Mouse (Mus musculus) layer of hippocampus, postnatal 14 days (tissue): ENCODE results near the gene Apoc4. TPM values are rescaled to one million over a fixed set of nuclear protein-coding genes. Genes with fewer than 3 reads are reported as not detected.
A peak's percentile ranks its signal among the peaks of the same experiment; 100 is the strongest.

ENCODE experiments used
- DNase-seq, 2 experiments: peaks; one replicate each; pipeline ENCODE4 v3.0.0; 2021 to 2022; ENCODE audit warnings: low spot score in 2 of 2, mixed read lengths in 1 of 2
- total RNA-seq, 2 experiments: library from RNA; stranded (reverse); gene quantifications; 2 replicates each; pipeline ENCODE4 v1.2.3; 2021

Gene Apoc4
- total RNA-seq, 2 experiments from 2014 or later: not detected

DNA sequence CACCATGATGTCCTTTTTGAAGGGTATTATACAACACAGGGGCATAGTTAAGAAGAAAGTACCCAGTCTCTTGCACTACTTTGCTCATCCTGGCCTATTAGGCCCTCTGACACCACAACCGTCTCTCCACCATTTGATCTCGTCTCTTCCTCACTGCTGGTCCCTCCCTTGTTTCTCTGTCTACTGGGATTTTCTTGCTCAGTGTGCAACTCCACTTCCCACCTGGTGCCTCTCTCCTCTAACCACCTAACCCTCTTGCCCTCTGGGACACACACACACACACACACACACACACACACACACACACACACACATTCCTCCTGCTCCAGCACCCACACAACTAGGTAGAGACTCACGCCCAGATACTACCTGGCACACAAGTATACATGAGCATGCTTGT is 2.4 kb downstream of the Apoc4 start:
- no peak for DNase-seq

DNA sequence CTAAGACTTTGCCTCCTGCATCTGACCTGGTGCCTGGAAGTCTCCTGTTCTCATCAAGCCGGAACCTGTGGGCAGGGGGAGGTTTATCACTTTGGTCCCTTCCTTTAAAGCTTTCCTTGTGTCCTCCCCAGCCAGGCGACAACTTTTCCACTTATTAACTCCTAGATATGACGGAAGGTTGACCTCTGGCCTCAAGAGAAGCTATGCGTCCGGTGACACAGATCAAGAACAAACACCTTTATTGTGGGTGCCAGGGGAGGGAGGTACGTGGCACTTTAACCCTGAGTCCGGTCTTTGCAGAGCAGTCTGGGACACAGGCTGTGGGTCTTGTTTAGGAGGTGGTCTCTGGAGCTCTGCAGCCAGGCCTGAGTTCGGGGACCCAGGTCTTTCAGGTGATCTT is 3.4 kb downstream of the Apoc4 start, which contains the start of gene Apoc2:
Apoc2 (minus strand) TSS at position 70 of the 400 bp plus-strand sequence.
- no peak for DNase-seq

DNA sequence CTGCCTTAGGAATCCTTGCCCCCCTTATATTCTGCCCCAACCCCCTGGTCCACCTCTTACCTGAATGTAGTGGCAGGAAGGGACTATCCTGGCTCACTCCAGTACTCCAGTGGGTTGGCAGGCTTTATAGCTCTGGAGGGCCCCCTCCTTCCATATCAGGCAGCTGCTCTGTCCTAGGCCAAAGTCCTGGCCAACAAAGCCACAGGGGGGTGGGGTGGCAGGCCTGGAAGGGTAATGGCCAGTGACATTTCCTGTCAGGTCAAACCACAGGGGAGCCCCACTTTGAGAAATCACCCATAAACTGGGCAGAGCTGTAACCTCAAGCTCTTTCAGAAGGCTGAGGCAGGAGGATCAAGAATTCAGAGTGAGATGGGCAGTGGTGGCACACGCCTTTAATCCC is 4.6 kb downstream of the Apoc4 start:
- DNase-seq: no peak

GRCm38 (mm10) chr7:19675824-19676223 is 5.5 kb downstream of the Apoc4 start:
- DNase-seq: no peak

- DNase-seq: no peak
Observed at GRCm38 (mm10) chr7:19673083-19673699, 8.1 kb downstream of the Apoc4 start.

DNA sequence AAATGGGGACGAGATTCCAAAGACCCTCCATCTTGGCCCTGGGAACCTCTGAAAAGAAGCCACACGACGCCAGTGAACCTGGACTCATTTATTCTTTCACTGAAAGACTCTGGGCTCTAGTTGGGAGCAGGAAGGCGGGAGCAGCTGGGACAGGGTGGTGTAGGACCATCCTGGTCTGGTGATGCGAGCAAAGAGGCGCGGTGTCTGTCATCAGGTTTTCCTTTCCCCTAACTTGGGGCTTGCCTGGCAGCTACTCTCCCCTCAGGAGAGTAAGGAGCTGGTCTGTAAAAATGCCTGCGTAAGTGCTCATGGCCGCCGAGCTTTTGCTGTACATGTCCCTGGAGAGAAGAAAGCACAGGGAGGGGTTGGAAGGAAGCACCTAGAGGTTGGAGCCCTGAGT is 9.8 kb downstream of the Apoc4 start:
- DNase-seq: no peak

DNA sequence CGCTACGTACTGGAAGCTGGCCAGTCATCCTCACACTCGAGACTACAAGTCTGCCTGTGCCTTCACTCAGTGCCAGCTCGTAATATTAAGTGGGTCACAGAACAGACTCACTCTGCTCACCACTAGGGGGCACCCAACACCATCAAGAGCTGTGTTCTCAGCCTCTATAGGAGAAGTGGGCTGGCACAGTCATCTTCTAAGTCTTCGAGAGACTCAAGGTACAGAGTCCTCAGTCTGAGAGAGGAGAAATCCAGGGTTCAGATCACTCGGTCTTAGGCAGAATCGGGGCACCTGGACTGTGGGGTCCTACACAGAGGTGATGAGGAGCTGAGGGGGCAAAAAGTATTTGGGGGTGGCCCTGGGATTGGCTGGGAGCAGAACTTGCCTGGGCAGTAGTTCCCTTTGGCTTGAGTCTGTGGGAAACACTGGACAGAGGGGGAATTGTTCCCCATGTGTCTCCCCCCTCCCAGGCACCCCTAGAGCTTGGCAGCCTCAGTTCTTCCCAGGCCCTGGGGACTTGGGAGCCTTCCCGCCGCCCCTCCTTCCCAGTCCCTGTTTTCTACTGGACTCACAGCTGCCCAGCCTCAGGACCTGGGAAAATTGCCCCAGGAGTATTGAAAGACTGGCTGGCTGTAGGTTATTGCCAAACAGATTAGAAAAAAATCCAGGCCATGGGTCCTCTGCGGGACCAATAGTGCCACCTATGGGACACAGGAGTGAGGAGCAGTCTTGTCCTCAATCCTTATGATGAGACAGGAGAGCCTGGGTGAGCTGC is 12.1 kb downstream of the Apoc4 start:
- DNase-seq: peak; percentile 92 to 97

- DNase-seq: no peak
Observed at GRCm38 (mm10) chr7:19667434-19667833, 13.8 kb downstream of the Apoc4 start.

- DNase-seq: no peak
Observed at GRCm38 (mm10) chr7:19666750-19667149, 14.5 kb downstream of the Apoc4 start.

DNA sequence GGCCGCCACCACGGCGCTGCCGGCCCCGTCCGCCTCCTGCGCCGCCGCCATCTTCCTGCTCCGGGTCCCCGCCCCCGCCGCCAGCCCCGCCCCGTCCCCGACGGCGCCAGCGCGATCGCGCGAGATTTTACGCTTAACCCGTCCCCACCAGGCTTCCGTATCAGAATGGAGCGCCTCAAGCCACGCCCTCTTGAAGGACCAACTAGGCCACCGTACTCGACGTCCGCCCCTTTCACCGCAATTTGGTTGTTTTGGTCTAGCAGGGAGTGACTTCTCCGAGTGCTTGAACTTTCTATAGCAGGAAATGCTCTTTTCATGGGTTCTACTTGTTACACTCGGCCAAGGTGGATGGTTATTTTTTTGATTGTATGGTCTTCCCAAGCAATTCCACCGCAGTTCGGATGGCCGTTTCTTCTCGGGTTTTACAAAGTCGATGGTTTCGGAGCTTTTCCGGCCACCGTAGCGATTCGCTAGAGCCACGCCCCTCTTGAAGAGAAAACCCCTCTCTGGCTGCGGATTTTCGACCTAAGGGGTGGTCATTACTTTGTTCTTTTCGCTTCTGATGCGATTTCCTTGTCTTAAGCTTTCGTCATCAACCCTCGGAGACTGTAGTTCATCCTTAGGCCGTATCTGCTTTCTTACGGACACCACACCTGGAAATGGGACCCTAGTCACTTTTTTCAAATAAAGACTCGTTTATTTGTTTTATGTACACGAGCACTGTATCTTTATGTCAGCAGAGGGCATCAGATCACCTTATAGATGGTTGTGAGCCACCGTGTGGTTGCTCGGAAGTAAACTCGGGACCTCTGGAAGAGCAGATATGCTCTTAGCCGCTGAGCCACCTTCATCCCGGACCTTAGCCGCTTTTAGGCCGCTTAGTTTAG is 16.1 kb downstream of the Apoc4 start, which contains the start of gene Clptm1:
Clptm1 (minus strand) TSS at position 79 of the 887 bp plus-strand sequence.
- peak; percentile 98 to 99 for DNase-seq

GRCm38 (mm10) chr7:19664455-19664954 is 16.8 kb downstream of the Apoc4 start:
- DNase-seq: no peak

DNA sequence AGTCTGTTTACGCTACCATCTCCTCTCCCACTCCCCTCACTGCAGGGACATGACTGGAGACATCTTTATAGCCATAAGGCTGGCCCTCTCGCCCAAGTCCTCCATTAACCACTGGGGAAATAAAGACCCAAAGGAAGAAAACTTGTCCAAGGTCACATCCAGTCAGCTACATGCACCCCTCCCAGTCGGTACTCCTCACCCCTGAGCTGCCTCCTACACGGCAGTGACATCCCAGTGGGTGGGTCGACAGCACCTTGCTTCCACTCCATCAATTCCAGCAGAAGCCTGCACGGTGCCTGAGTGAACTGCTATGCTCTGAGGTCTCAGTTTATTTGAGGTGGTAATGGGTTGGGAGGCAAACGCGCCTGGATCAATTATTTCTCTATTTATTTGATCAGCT is 17.3 kb downstream of the Apoc4 start:
- DNase-seq: no peak

GRCm38 (mm10) chr7:19652614-19653013 is 28.7 kb downstream of the Apoc4 start:
- DNase-seq: no peak

GRCm38 (mm10) chr7:19651063-19651786 is 30.1 kb downstream of the Apoc4 start:
- no peak for DNase-seq

GRCm38 (mm10) chr7:19641223-19641622 is 40.1 kb downstream of the Apoc4 start:
- DNase-seq: no peak

DNA sequence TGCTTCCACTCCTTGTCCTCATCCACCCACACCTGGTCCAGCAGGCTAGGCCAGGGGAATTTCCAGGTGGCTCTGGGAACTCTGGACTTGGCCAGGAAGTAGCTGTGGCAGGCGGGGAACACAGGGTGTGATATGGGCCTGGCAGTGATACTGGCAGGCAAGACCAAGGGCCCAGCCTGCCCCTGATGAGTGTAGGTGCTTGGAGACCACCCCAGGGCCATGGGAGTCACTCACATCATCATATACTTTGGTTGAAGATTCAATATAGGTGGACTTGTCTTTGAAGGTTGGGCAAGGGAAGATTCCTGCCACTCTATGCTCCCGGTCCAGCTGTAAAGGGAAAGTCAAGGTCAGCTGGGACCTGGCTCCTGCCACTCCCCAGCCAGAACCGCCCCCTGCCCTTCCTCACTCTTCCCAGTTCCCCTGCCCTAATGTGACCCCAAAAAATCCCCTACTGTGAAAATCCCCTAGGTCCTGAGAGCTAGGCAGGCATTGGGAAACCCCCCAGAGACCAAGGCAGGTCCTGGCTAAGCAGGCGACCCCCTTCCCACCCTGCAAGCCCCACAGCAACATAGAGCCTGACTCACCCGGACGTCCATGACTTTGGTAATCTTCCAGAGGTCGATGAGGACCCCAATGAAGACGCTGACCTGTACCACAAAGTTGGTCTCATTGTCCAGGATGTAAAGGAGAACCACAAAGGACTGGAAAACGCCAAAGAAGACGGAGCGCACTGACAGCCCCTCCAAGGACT is 46.0 kb downstream of the Apoc4 start:
- DNase-seq: no peak

GRCm38 (mm10) chr7:19634591-19634990 is 46.7 kb downstream of the Apoc4 start:
- no peak for DNase-seq

DNA sequence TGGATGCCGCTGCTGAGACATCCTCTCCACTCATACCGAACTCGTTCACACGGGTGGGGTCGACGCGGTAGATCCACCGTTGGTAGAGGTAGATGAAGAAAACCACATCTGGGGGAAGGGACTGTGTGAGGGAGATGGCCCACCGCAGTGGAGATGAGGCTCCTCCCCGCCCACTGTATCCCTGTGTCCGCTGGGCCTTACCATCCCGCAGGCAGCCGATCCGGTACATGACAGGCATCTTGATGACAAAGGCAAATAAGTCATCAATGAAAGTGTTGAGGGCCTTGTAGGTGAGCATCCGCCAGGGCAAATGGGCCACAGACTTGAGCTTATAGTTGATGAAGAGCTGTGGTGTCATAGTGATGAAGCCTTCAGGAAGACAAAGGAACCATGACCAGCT is 47.4 kb downstream of the Apoc4 start:
- no peak for DNase-seq

DNA sequence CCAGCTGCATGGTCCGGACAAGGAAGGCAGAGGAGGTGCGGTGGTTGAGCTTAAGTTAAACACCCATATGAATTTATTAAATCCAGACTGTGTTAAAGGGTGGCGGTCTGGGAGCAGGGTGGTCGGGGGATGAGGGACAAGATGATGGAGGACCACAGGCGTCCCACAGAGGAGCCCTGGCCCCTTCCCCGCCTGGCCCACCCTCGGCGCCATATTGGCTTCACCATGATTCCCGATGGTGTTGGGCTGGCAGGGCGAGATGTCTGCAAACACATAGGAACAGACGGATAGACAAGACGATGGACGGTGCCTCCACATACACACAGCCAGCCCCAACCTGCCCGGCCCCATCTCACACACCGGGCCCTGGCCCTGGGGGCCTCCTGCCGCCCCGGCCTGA is 48.1 kb downstream of the Apoc4 start:
- DNase-seq: no peak

DNA sequence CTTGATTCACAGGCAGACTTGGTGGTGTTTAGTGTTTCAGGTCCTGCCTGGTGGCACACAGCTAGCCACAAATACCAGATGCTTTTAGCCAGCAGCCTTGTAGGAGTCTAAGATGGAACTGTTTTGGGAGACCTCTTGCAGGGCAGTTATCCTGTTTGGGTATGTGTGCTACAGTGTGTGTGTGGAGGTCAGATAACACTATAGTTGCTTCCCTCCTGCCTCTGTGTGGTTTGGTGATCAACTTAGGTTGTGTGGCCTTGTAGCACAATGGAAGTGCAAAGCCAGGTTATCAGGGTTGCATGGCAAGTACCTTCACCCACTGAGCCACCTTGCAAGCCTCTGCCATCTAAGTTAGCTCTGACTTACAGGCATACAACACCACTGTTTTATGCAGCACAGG is 48.6 kb downstream of the Apoc4 start:
- no peak for DNase-seq
